Mouse (Mus musculus) forebrain, embryonic 13.5 days (tissue): ENCODE results near the gene Ccdc186. TPM values are rescaled to one million over a fixed set of nuclear protein-coding genes. Genes with fewer than 3 reads are reported as not detected.

Experiments
- ATAC-seq: fragments of 200-750 bp; cut with Nextera tagmentation; 2 replicates; pipeline ENCODE4 v1.8.0; 2017
- H3K27ac ChIP-seq: fragments of 300-500 bp; sonication (generic); 2 replicates; pipeline ENCODE4 v1.5.1; 2015; ENCODE audit warnings: inconsistent platforms, mild to moderate bottlenecking, moderate library complexity
- H3K27me3 ChIP-seq: fragments of 300-500 bp; sonication (generic); 2 replicates; pipeline ENCODE4 v1.6.1; 2015; ENCODE audit warnings: mild to moderate bottlenecking, inconsistent platforms
- H3K36me3 ChIP-seq: fragments of 300-500 bp; sonication (generic); 2 replicates; pipeline ENCODE4 v1.6.1; 2015; ENCODE audit warnings: mild to moderate bottlenecking, inconsistent platforms; ENCODE audit not compliant: poor library complexity, severe bottlenecking
- H3K4me1 ChIP-seq: fragments of 300-500 bp; sonication (generic); 2 replicates; pipeline ENCODE4 v1.6.1; 2015; ENCODE audit warnings: inconsistent platforms
- H3K4me2 ChIP-seq: fragments of 300-500 bp; sonication (generic); 2 replicates; pipeline ENCODE4 v1.6.1; 2015; ENCODE audit warnings: inconsistent platforms, mild to moderate bottlenecking, moderate library complexity
- H3K4me3 ChIP-seq: fragments of 300-500 bp; sonication (generic); 2 replicates; pipeline ENCODE4 v1.5.1; 2015; ENCODE audit warnings: mild to moderate bottlenecking, inconsistent platforms
- H3K9ac ChIP-seq: fragments of 300-500 bp; sonication (generic); 2 replicates; pipeline ENCODE4 v1.6.1; 2015; ENCODE audit warnings: mild to moderate bottlenecking, inconsistent platforms
- H3K9me3 ChIP-seq: fragments of 300-500 bp; sonication (generic); replicated peaks from 2 replicates; pipeline ENCODE4 v1.6.1; 2016; ENCODE audit warnings: inconsistent platforms
- WGBS: fragments of 180-500 bp; shearing (Covaris S2); methylation state at CpG from one replicate; pipeline ENCODE4 v1.1.7; 2015; 5-methylcytosine and 5-hydroxymethylcytosine counted together
- polyA plus RNA-seq: library from polyadenylated mRNA; unstranded; fragments of >200 nt; fragmentation: Nextera tagmentation; extraction: Ambion mirVana; gene quantifications from 2 replicates; pipeline ENCODE4 v1.2.1, GENCODE M21; 2015

The Ccdc186 gene
- polyA plus RNA-seq, 1 experiment from 2014 or later, result 25.1 TPM

- Histone ChIP-seq H3K4me3 (no peak overlapping the region), H3K27ac (no peak overlapping the region), H3K36me3 (no peaks in the 10 kb centered on the region), H3K9me3 (no peaks in the 10 kb centered on the region), H3K4me1 (peaks cover 14% of the 10 kb centered on the region), H3K4me2 (no peak overlapping the region), H3K9ac (no peak overlapping the region), H3K27me3 (no peaks in the 10 kb centered on the region)
- 74% methylated on average over 5 of the region's 6 CpGs for WGBS
- ATAC-seq, result no peak
Observed at GRCm38 (mm10) chr19:56745528-56745927, 76.5 kb downstream of the Ccdc186 start.

- no peak overlapping the region for H3K9ac ChIP-seq
- no peak overlapping the region for H3K27ac ChIP-seq
- no peak overlapping the region for H3K4me3 ChIP-seq
- H3K4me1 ChIP-seq, result peaks cover 10% of the 10 kb centered on the region
- 62% methylated on average over 7 of the region's 7 CpGs for WGBS
- ATAC-seq, result no peak
- H3K9me3 ChIP-seq, result no peaks in the 10 kb centered on the region
- H3K36me3 ChIP-seq, result no peaks in the 10 kb centered on the region
- H3K4me2 ChIP-seq, result no peak overlapping the region
- H3K27me3 ChIP-seq, result no peaks in the 10 kb centered on the region
Observed at GRCm38 (mm10) chr19:56745061-56745460, 76.9 kb downstream of the Ccdc186 start.

Other genes with a start within 250 kb of the Ccdc186 start
- gene Adrb1, start 100.0 kb downstream of the Ccdc186 start, polyA plus RNA-seq, result 0.39 and 0.77 TPM in 2 replicates
- 0.19 and 0.31 TPM in 2 replicates for gene Tdrd1, start 4.0 kb upstream of the Ccdc186 start, polyA plus RNA-seq
- gene Vwa2, start 52.1 kb upstream of the Ccdc186 start, polyA plus RNA-seq, result 0.23 and 0.60 TPM in 2 replicates
- 2.7 and 2.8 TPM in 2 replicates for gene Afap1l2, start 186.0 kb upstream of the Ccdc186 start, polyA plus RNA-seq